Mouse (Mus musculus) Patski (cell line): Measurements from ENCODE around the gene Elovl5. TPM values are rescaled to one million over a fixed set of nuclear protein-coding genes. Genes with fewer than 3 reads are reported as not detected.

Experiments
- ATAC-seq: fragments of 100-300 bp; one replicate; pipeline ENCODE4 v1.8.0; 2021
- CTCF ChIA-PET: fragments of 350-600 bp; sonication (Branson Sonifier 250); formaldehyde crosslinking; loops from one replicate; lab custom pipeline; 2022; ENCODE audit warnings: inconsistent platforms; lab: Charles Lee
- POLR2A ChIA-PET: fragments of 350-600 bp; sonication (Branson Sonifier 250); formaldehyde crosslinking; loops from one replicate; lab custom pipeline; 2022; ENCODE audit warnings: antibody characterized with exemption, inconsistent platforms; lab: Charles Lee
- DNase-seq: peaks from one replicate; pipeline ENCODE4 v3.0.0-alpha.2; 2011; ENCODE audit warnings: low read depth, low spot score
- H3K27me3 ChIP-seq: fragments of 371-371 bp; one replicate; pipeline ENCODE4 v1.5.1; 2021
- CTCF ChIP-seq: fragments of 100-300 bp; IDR thresholded peaks from one replicate; pipeline ENCODE4 v1.5.1; 2021
- in situ Hi-C: fragments of 300-500 bp; cut with MboI; formaldehyde crosslinking; loops from 3 replicates; pipeline ENCODE4 v1.11.1; 2018; ENCODE audit warnings: low pct_unique_long_range_greater_than_20kb, mixed read lengths
- polyA plus RNA-seq: library from polyadenylated mRNA; unstranded; gene quantifications from one replicate; pipeline ENCODE4 v1.2.3, GENCODE M21; 2021

The Elovl5 gene
- 65.1 TPM for polyA plus RNA-seq

DNA sequence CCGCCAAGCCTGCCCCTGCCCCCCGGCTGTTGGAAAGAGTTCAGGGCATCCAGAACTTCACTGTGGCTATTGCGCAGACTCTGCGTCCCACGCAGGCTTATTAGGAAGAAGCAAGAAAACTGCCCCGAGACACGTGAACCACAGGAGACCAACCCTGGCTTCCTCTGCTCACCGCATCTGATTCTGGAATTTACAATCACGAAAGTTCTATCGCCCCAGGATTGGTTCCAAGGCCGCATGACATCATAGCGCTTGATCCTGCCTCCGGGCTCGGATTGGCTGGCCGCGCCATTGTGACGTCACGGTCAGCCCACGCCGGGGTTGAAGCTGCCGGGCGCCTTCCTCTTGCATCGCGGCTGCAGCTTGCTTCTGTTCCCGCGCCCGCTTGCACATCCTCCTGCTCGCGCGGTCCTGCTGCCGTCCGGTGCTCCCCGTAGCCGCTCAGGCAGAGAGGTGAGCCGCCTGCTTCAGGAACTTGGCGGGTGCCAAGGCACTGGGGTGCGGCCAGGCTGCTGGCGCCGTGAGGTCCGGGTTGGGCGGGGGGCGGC lies at the start of gene Elovl5:
Elovl5 (plus strand) TSS at position 291 of the 548 bp plus-strand sequence.
- no peak for TF ChIP-seq CTCF
- ATAC-seq: peak; percentile 96
- CTCF ChIA-PET: no interaction called here
- POLR2A ChIA-PET: interaction anchor here (1.5 kb wide), 1 partner anchor 8 kb away, joined by 3 read pairs; no protein-coding TSS in a partner anchor
- H3K27me3 ChIP-seq: no peaks in the 10 kb centered on the region
- peak; percentile 85 for DNase-seq
- in situ Hi-C loops: no loop called here

DNA sequence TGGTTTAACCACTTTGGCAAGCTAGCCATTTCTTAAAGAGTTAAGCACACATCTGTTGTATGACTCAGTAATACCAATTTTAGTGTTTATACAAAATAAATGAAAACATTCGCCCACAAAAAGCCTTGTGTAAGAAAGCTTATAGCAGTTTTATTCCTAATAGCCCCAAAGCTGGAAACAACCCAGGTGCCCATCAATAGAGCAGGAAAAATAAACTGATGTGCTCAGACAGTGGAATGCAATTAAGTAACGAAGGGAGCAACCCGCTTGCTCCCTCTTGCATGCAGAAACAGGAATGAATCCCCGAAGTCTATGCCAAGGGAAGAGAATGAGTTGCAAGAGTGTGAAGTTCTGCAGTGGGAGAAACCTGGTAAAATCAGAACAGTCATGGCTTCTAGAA lies 25.7 kb upstream of the Elovl5 start:
- ChIA-PET POLR2A (no interaction called here), CTCF (interaction anchor here (1.3 to 2.5 kb wide), 2 partner anchors 16 to 116 kb away, joined by 4 to 8 read pairs; no protein-coding TSS in a partner anchor)
- in situ Hi-C loops: no loop called here
- TF ChIP-seq CTCF: no peak
- peak; percentile 31 for ATAC-seq
- DNase-seq: no peak
- H3K27me3 ChIP-seq: peaks cover 3% of the 10 kb centered on the region

DNA sequence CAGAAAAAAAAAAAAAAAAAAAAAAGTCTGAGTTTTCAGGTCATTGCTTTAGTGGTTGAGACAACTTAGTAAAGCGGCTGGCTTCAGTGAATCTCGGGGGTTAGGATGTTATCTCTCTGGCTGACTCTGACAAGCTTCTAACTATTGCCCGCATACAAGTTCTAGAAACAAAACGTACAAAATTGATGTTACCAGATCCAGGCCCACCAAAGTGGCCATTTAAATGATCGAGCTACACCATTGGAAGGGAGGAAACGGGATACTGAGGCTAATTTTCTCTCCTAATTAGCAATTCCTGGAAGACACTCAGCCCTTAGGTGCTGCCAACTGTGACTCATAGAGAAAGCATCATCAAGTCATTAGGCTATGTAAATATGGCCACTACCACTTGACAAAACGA lies 18.6 kb upstream of the Elovl5 start:
- DNase-seq (no peak), ATAC-seq (no peak)
- in situ Hi-C loops: no loop called here
- no peaks in the 10 kb centered on the region for H3K27me3 ChIP-seq
- POLR2A ChIA-PET: interaction anchor here (2.8 kb wide), 1 partner anchor 12 kb away, joined by 10 read pairs; no protein-coding TSS in a partner anchor
- CTCF ChIA-PET: interaction anchor here (1.7 to 3.6 kb wide), 2 partner anchors 10 to 30 kb away, joined by 4 to 19 read pairs; no protein-coding TSS in a partner anchor
- no peak for TF ChIP-seq CTCF

DNA sequence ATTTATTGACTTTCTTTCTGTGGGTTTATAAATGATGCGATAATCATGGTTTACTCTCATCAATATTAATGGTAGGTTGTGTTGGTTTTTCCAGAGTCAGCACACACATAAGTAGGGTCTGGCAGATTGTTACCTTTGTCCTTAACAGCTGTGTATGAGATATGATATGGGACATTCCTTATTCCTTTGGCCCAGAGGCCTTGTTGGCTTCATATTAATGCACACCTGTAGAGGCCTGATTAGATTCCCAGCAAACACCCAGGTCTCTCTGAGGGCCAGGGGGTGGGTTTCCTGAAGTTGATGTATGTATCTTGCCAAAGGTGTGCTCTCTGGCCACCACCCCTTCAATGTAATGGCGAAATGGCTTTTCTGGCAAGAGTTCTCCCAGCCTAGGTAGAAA lies 13.0 kb upstream of the Elovl5 start:
- DNase-seq: no peak
- TF ChIP-seq CTCF: no peak
- CTCF ChIA-PET: no interaction called here
- no peak for ATAC-seq
- no peaks in the 10 kb centered on the region for H3K27me3 ChIP-seq
- in situ Hi-C loops: no loop called here
- POLR2A ChIA-PET: no interaction called here

DNA sequence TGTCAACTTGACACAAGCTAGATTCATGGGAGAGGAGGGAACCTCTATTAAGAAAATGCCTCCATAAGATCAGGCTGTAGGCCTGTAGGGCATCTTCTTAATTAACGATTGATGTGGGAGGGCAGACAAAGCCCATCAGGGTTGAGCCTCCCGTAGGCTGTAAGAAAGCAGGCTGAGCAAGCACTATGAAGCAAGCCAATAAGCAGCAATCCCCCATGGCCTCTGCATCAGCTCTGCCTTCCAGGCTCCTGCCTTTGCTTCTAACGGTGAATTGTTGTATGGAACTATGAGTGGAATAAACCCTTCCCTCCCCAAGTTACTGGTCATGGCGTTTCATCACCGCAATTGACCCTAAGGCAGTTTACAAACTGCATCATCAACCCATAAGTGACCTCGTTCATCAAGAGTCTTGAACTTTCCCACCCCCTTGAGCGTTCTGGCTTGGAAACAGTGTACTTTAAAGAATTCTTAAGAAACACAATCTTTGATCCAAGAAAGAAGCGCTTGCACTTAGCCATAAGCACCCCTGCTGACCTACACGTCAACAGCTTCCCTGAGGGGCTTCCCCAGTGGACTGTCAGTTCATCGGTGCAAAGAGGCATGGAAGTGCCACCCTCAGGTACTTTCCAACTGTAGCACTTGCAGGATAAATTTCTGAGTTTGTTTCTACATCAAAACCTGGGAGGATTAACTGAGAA lies 7.4 kb upstream of the Elovl5 start:
- in situ Hi-C loops: loop anchor here (5.0 kb wide), 1 partner anchor 82 kb away; no protein-coding TSS in a partner anchor
- no peaks in the 10 kb centered on the region for H3K27me3 ChIP-seq
- no peak for TF ChIP-seq CTCF
- CTCF ChIA-PET: interaction anchor here (2.6 kb wide), 1 partner anchor 11 kb away, joined by 19 read pairs; no protein-coding TSS in a partner anchor
- POLR2A ChIA-PET: interaction anchor here (2.0 kb wide), 1 partner anchor 11 kb away, joined by 10 read pairs; no protein-coding TSS in a partner anchor
- DNase-seq (no peak), ATAC-seq (peak; percentile 15)

DNA sequence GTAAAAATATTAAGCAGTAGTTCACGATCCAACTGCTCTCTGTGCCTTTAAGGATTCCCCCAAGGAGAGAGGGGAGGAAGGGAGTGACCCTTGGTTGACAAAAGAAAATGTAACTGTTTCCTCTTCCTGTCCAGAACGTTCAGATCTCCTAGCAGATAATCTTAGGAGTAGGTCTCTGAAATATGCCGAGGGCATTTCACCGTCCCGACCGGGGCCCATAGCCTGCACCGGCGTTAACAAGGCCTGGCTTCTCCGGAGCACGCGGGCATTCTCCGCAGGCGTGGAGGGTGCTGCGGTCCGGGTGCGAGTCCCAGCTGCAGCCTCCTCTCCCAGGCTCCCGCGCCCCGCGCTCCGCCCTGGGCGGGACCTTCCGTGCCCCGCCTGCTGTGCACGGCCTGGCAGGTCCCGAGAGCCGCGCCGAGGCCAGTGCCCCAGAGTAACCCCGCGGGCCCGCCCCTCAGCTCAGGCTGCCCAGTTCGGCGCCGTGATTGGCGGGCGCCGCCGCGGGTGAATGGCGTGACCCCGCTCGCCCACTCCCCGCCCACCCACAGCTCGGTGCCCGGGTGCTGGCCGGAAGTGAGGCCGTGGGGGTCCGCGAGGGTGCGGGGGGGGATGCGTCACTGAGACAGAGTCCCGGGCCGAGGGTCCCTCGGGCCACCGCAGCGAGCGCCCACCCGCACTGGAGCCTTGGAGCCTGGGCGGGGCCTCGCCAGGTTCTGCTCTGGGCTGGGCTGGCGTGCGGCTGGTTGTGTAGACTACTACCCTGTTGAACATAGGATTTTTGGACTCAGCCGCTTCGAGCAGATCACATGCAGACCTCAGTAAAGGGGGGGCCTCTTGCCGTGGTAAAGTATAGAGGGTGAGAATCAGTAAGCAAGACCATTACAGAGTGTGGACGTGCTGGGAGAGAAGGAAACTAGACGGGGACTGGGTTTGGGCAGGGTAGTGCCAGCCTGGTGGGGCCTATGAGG lies 6.6 kb upstream of the Elovl5 start:
- no peak for TF ChIP-seq CTCF
- no peaks in the 10 kb centered on the region for H3K27me3 ChIP-seq
- in situ Hi-C loops: no loop called here
- CTCF ChIA-PET: interaction anchor here (0.9 to 1.1 kb wide), 3 partner anchors 13 to 115 kb away, joined by 3 to 4 read pairs (median 3); no protein-coding TSS in a partner anchor
- DNase-seq: peak; percentile 35
- POLR2A ChIA-PET: interaction anchor here (2.0 kb wide), 1 partner anchor 12 kb away, joined by 10 read pairs; no protein-coding TSS in a partner anchor
- ATAC-seq: peak; percentile 99

DNA sequence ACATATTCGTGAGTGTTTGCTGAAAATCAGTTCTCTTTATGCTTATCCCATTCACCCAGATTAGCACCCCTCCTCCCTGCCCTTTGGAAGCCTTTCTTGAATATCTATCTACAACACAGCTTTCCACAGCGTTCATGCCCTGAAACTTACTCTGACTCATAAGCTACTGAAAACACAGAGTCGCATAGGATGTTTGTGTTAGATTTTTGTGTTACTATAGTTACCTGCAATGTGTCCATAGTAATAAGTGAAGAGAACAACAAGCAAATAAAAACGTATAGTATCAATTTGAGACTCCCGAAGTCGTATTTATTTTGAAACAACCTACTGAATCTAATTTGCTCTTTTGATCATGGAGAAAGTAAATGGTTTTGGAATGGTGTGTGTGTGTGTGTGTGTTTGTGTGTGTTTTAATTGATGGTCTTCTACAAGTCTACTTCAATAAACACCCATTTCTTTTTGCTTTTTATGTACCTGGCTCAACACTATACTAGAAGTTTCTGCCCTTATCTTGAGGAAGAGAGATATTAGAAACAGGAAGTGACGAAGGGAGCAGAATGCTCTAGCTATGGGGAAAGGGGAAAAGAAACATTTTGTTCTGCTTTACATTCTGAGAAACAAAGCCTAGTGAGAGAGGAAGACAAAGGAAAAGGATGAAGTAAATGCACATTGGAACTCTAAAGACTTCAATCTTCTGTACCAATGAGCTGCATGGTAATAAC lies 5.5 kb upstream of the Elovl5 start:
- DNase-seq (no peak), ATAC-seq (no peak)
- ChIA-PET CTCF (interaction anchor here (0.9 to 1.1 kb wide), 4 partner anchors 12 to 114 kb away, joined by 3 to 4 read pairs (median 3); no protein-coding TSS in a partner anchor), POLR2A (interaction anchor here (2.0 kb wide), 1 partner anchor 13 kb away, joined by 10 read pairs; no protein-coding TSS in a partner anchor)
- no peaks in the 10 kb centered on the region for H3K27me3 ChIP-seq
- TF ChIP-seq CTCF: no peak
- in situ Hi-C loops: no loop called here

DNA sequence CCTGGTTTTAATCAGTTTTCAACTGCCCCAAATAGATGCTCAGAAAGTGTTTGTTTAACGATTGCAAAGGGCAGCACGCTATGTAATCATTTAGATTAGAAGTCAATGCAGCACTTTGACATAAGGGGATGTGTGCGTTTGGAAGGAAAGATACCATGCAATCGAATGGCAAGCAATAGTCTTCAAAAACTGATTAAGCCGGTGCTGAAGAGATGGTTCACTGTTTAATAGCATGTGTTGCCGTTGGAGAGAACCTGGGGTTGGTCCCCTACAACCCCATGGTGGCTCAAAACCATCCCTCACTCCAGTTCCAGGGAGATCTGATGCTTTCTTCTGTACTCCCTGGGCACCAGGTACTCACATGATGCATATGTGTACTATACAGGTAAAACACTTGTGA lies 4.9 kb upstream of the Elovl5 start:
- H3K27me3 ChIP-seq: no peaks in the 10 kb centered on the region
- in situ Hi-C loops: no loop called here
- no peak for DNase-seq
- POLR2A ChIA-PET: no interaction called here
- CTCF ChIA-PET: interaction anchor here (0.9 kb wide), 1 partner anchor 13 kb away, joined by 3 read pairs; no protein-coding TSS in a partner anchor
- no peak for TF ChIP-seq CTCF
- no peak for ATAC-seq

DNA sequence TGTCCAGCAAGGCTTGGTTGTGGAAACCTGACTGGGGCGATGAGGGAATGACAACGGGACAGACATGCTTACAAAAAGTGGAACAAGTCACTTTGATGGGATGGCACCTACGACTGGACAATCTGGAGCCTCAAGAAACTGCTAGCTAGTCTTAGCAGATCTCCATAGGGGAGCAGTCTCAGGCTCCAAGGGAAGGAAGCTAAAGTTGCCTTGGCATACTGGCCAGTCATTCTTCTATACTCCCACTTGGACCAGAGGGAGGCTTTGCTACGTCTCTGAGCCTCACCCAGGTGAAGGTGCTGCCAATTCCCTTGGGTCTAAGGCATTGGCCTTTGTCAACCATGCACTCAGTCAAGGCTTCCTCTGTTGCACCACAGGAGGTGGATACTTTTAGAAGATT lies 2.5 kb upstream of the Elovl5 start:
- no peak for DNase-seq
- ATAC-seq: no peak
- CTCF ChIA-PET: interaction anchor here (1.2 kb wide), 1 partner anchor 108 kb away, joined by 4 read pairs; no protein-coding TSS in a partner anchor
- in situ Hi-C loops: no loop called here
- H3K27me3 ChIP-seq: no peaks in the 10 kb centered on the region
- POLR2A ChIA-PET: no interaction called here
- no peak for TF ChIP-seq CTCF
